ENCODE assay signal across 10 mouse cellular contexts in the genomic region with DNA sequence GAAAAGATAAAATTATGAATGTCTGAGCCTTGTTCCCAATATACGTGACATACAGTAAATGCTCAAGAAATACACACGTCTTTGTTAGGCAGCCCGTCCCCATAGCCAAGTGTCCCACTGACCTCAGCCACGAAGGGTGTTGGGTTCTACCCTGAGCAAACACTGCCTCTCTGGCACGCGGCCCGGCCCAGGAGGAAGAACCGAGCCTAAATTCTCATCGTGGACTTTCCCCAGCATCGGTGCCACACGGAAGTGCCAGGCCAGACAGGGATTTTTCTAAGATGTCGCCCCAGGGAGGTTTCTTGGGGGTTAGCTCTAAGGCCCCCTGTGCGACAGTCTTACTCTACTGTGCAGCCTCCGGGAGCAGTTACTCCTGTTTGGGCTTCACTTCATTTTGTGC. TPM values are rescaled to one million over a fixed set of nuclear protein-coding genes. Genes with fewer than 3 reads are reported as not detected.
A peak's percentile ranks its signal among the peaks of the same experiment; 100 is the strongest.
DNase-seq lines count a peak whose midpoint lies in the region; ATAC-seq and TF ChIP-seq lines count a peak whose summit lies in the region.
"Had no signal": no experiment of that assay in that cellular context is flagged by ENCODE, and none has a peak within 500 bp of the region (broad histone marks: within the 10 kb centered on the region; RNA-seq: fewer than 3 reads in every experiment).

No protein-coding gene starts in this region.

- no peak overlapping the region for H3K4me3 ChIP-seq in liver, postnatal 0 days (ENCODE audit: low read depth, low read length)
- no peak overlapping the region for H3K4me3 ChIP-seq in lung, adult 2 months (replicated peaks; ENCODE audit: extremely low read depth, low read depth, low read length)
- H3K4me3 ChIP-seq in stomach, embryonic 15.5 days (replicated peaks) = peak overlapping the region; percentile 35

- H3K9ac ChIP-seq in liver, postnatal 0 days (replicated peaks) = no peak overlapping the region
- peak overlapping the region; percentile 32; the same call in 1 of the 2 replicates for H3K9ac ChIP-seq in stomach, embryonic 15.5 days

- no peak for ATAC-seq in liver, postnatal 0 days
- no peak for ATAC-seq in stomach, embryonic 15.5 days (ENCODE audit: insufficient read depth, low FRiP score, low read depth)
- ATAC-seq: inflammation-experienced regulatory T-cells, adult 6 months had no signal

- peak overlapping the region; percentile 42; the same call in 1 of the 2 replicates for H3K4me2 ChIP-seq in liver, postnatal 0 days (ENCODE audit: low read depth, low read length)
- peak overlapping the region; percentile 48 for H3K4me2 ChIP-seq in stomach, embryonic 15.5 days

- peak; percentile 59 for DNase-seq in cerebellum, adult 9-10 months
- no peak for DNase-seq in cerebellum, postnatal 14 days
- DNase-seq in liver, postnatal 0 days = no peak
- DNase-seq in liver = no peak
- DNase-seq in lung, adult 2 months = peak; percentile 42
- no peak for DNase-seq in right cerebral cortex, postnatal 25 days
- no peak for DNase-seq in layer of hippocampus, postnatal 25 days (ENCODE audit: extremely low spot score in 1 of 2, low spot score in 1 of 2)
- DNase-seq: adrenal gland, adult 8-10 months had no signal

- peaks cover 1% of the 10 kb centered on the region for H3K27me3 ChIP-seq in liver, postnatal 0 days (ENCODE audit: insufficient read depth, low read length)
- peaks cover 6% of the 10 kb centered on the region for H3K27me3 ChIP-seq in stomach, embryonic 15.5 days (replicated peaks)

- H3K36me3 ChIP-seq in liver, postnatal 0 days (replicated peaks; ENCODE audit: insufficient read depth, low read length) = no peaks in the 10 kb centered on the region
- no peaks in the 10 kb centered on the region for H3K36me3 ChIP-seq in stomach, embryonic 15.5 days

- TF ChIP-seq CTCF in liver, postnatal 0 days (IDR thresholded peaks at IDR 0.05; ENCODE audit: low read depth) = no peak
- no peak for TF ChIP-seq CTCF in lung, adult 2 months (IDR thresholded peaks at IDR 0.05; ENCODE audit: insufficient read depth, low read length)

- 65% methylated on average over 14 of the region's 14 CpGs for WGBS in liver, postnatal 0 days (ENCODE audit: insufficient replicate concordance)
- 35% methylated on average over 14 of the region's 14 CpGs for WGBS in lung, adult 2 months
- WGBS in stomach, embryonic 15.5 days = 48% methylated on average over 14 of the region's 14 CpGs

- no peaks in the 10 kb centered on the region for H3K9me3 ChIP-seq in liver, postnatal 0 days (ENCODE audit: low read length)
- no peaks in the 10 kb centered on the region for H3K9me3 ChIP-seq in stomach, embryonic 15.5 days

- H3K27ac ChIP-seq in liver, postnatal 0 days (ENCODE audit: low read depth) = no peak overlapping the region
- peak overlapping the region; percentile 93 for H3K27ac ChIP-seq in stomach, embryonic 15.5 days

- peaks cover 44% of the 10 kb centered on the region for H3K4me1 ChIP-seq in liver, postnatal 0 days (ENCODE audit: insufficient read depth)
- H3K4me1 ChIP-seq in lung, adult 2 months (ENCODE audit: control insufficient read depth, insufficient read depth, low read length) = peaks cover 15% of the 10 kb centered on the region
- peaks cover 51% of the 10 kb centered on the region for H3K4me1 ChIP-seq in stomach, embryonic 15.5 days

- TF ChIP-seq POLR2A in lung, adult 2 months (IDR thresholded peaks at IDR 0.05; ENCODE audit: borderline replicate concordance, extremely low read depth, low read depth, low read length) = no peak

- no peak for TF ChIP-seq EP300 in liver, postnatal 0 days (IDR thresholded peaks at IDR 0.05; ENCODE audit: low read depth)

RNA-seq across cellular contexts. Expression of gene Tjp3, which starts 1.6 kb away (rescaled TPM):
- polyA plus RNA-seq in liver, postnatal 0 days (2015; fragmentation: Nextera tagmentation; extraction: Ambion mirVana) = 1.7 and 1.8 TPM in 2 replicates
- polyA plus RNA-seq in lung, adult 2 months (2012; rRNA removed) = 27.6 and 27.7 TPM in 2 replicates
- 32.6 and 38.7 TPM in 2 replicates for polyA plus RNA-seq in stomach, embryonic 15.5 days (2015; fragmentation: Nextera tagmentation; extraction: Ambion mirVana)
- 1 to 10 TPM in 1 of 2 experiments, under 1 TPM in 1; 0.86 to 1.2 TPM for total RNA-seq in layer of hippocampus, postnatal 25 days (2021)

RNA-seq across cellular contexts. Expression of gene Pip5k1c, which starts 3.0 kb away (rescaled TPM):
- polyA plus RNA-seq in liver, postnatal 0 days (2015; fragmentation: Nextera tagmentation; extraction: Ambion mirVana) = 8.8 and 9.7 TPM in 2 replicates
- 103 and 104 TPM in 2 replicates for polyA plus RNA-seq in lung, adult 2 months (2012; rRNA removed)
- 43.1 and 47.6 TPM in 2 replicates for polyA plus RNA-seq in stomach, embryonic 15.5 days (2015; fragmentation: Nextera tagmentation; extraction: Ambion mirVana)
- 100 to 1,000 TPM; 306 to 318 TPM for total RNA-seq in layer of hippocampus, postnatal 25 days (2021)

RNA-seq across cellular contexts. Expression of gene Apba3, which starts 23.1 kb away (rescaled TPM):
- 21.1 and 23.2 TPM in 2 replicates for polyA plus RNA-seq in liver, postnatal 0 days (2015; fragmentation: Nextera tagmentation; extraction: Ambion mirVana)
- 86.4 and 104 TPM in 2 replicates for polyA plus RNA-seq in lung, adult 2 months (2012; rRNA removed)
- 54.4 and 58.1 TPM in 2 replicates for polyA plus RNA-seq in stomach, embryonic 15.5 days (2015; fragmentation: Nextera tagmentation; extraction: Ambion mirVana)
- total RNA-seq in layer of hippocampus, postnatal 25 days (2021) = 10 to 100 TPM; 35.4 to 39.5 TPM

RNA-seq across cellular contexts. Expression of gene Mrpl54, which starts 23.1 kb away (rescaled TPM):
- polyA plus RNA-seq in liver, postnatal 0 days (2015; fragmentation: Nextera tagmentation; extraction: Ambion mirVana) = 110 and 112 TPM in 2 replicates
- polyA plus RNA-seq in lung, adult 2 months (2012; rRNA removed) = 60.1 and 87.9 TPM in 2 replicates
- polyA plus RNA-seq in stomach, embryonic 15.5 days (2015; fragmentation: Nextera tagmentation; extraction: Ambion mirVana) = 217 and 233 TPM in 2 replicates
- 10 to 100 TPM; 38.6 to 44.0 TPM for total RNA-seq in layer of hippocampus, postnatal 25 days (2021)

RNA-seq across cellular contexts. Expression of gene Cactin, which starts 31.1 kb away (rescaled TPM):
- 12.4 and 12.9 TPM in 2 replicates for polyA plus RNA-seq in liver, postnatal 0 days (2015; fragmentation: Nextera tagmentation; extraction: Ambion mirVana)
- 30.5 and 36.7 TPM in 2 replicates for polyA plus RNA-seq in lung, adult 2 months (2012; rRNA removed)
- polyA plus RNA-seq in stomach, embryonic 15.5 days (2015; fragmentation: Nextera tagmentation; extraction: Ambion mirVana) = 40.5 and 40.9 TPM in 2 replicates
- 10 to 100 TPM; 28.1 to 30.0 TPM for total RNA-seq in layer of hippocampus, postnatal 25 days (2021)

Comparison
In these comparisons a context has a peak if more than half of its experiments do, and no peak if none do; other contexts are left out.
1. DNase-seq: peak in cerebellum, adult 9-10 months (single experiment) and lung, adult 2 months (single experiment); none in cerebellum, postnatal 14 days (0 of 2), liver, postnatal 0 days (single experiment), liver (single experiment), right cerebral cortex, postnatal 25 days (single experiment) and layer of hippocampus, postnatal 25 days (0 of 2).
2. RNA of gene Tjp3, which starts 1.6 kb away (polyA plus RNA-seq): 32.6 to 38.7 TPM in stomach, embryonic 15.5 days and 27.6 to 27.7 TPM in lung, adult 2 months; 1.7 to 1.8 TPM in liver, postnatal 0 days; every median in the first group is over 10 times any median in the second.